Mouse (Mus musculus) neural tube, embryonic 15.5 days (tissue): ENCODE measurements at regions not wholly inside any gene's neighbourhood (a gene's known extent, or its start where the extent isn't known, plus 50 kb on each side); places are given as distances from the start of the nearest gene placed in this dataset.
A peak's percentile ranks its signal among the peaks of the same experiment; 100 is the strongest.
"Not testable (repeated sequence)": the region's sequence is repeated elsewhere in the genome, so short reads cannot be mapped to it uniquely, and the experiment has no call there.

ENCODE experiments used
- ATAC-seq: fragments of 200-750 bp; cut with Nextera tagmentation; 2 replicates; pipeline ENCODE4 v1.8.0; 2017; ENCODE audit warnings: mild to moderate bottlenecking, moderate TSS enrichment, moderate library complexity; ENCODE audit not compliant: low FRiP score
- H3K27ac ChIP-seq: fragments of 300-500 bp; sonication (generic); replicated peaks from 2 replicates; pipeline ENCODE4 v1.5.1; 2015; ENCODE audit warnings: mild to moderate bottlenecking, inconsistent platforms
- H3K27me3 ChIP-seq: fragments of 300-500 bp; sonication (generic); replicated peaks from 2 replicates; pipeline ENCODE4 v1.6.1; 2015; ENCODE audit warnings: inconsistent platforms
- H3K36me3 ChIP-seq: fragments of 300-500 bp; sonication (generic); 2 replicates; pipeline ENCODE4 v1.6.1; 2015; ENCODE audit warnings: inconsistent platforms
- H3K4me1 ChIP-seq: fragments of 300-500 bp; sonication (generic); 2 replicates; pipeline ENCODE4 v1.6.1; 2015; ENCODE audit warnings: inconsistent platforms
- H3K4me2 ChIP-seq: fragments of 300-500 bp; sonication (generic); 2 replicates; pipeline ENCODE4 v1.6.1; 2015; ENCODE audit warnings: inconsistent platforms, mild to moderate bottlenecking, moderate library complexity
- H3K4me3 ChIP-seq: fragments of 300-500 bp; sonication (generic); replicated peaks from 2 replicates; pipeline ENCODE4 v1.5.1; 2015; ENCODE audit warnings: mild to moderate bottlenecking, inconsistent platforms
- H3K9ac ChIP-seq: fragments of 300-500 bp; sonication (generic); replicated peaks from 2 replicates; pipeline ENCODE4 v1.6.1; 2015; ENCODE audit warnings: mild to moderate bottlenecking, inconsistent platforms
- H3K9me3 ChIP-seq: fragments of 300-500 bp; sonication (generic); replicated peaks from 2 replicates; pipeline ENCODE4 v1.6.1; 2016; ENCODE audit warnings: inconsistent platforms
- WGBS: fragments of 180-500 bp; shearing (Covaris S2); methylation state at CpG from one replicate; pipeline ENCODE4 v1.1.7; 2015; ENCODE audit warnings: mixed read lengths; 5-methylcytosine and 5-hydroxymethylcytosine counted together

DNA sequence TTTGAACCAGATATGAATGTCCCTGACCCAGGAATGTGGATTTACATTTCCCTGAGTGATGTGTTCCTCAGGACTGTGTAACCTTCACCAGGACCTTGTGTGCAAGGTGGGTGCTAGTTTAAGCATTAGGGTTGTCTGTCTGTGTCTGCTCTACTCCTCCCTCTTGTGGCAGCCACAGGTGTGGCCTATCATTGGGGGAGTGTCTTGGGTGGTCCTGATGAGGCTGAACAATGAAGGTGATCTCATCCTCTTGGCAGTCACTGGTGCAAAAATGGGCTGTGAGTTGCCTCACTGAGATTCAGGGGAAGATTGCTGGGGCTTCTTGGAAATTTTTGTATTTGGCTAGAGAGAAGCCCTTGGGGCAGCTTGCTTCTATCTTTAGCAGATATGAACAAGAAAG lies 179.4 kb upstream of the Ube2e1 start:
- H3K4me3 ChIP-seq = no peak overlapping the region
- no peak overlapping the region for H3K4me2 ChIP-seq
- no peaks in the 10 kb centered on the region for H3K9me3 ChIP-seq
- H3K36me3 ChIP-seq = no peaks in the 10 kb centered on the region
- no peaks in the 10 kb centered on the region for H3K4me1 ChIP-seq
- no peaks in the 10 kb centered on the region for H3K27me3 ChIP-seq
- no peak for ATAC-seq
- H3K9ac ChIP-seq = no peak overlapping the region
- H3K27ac ChIP-seq = no peak overlapping the region

DNA sequence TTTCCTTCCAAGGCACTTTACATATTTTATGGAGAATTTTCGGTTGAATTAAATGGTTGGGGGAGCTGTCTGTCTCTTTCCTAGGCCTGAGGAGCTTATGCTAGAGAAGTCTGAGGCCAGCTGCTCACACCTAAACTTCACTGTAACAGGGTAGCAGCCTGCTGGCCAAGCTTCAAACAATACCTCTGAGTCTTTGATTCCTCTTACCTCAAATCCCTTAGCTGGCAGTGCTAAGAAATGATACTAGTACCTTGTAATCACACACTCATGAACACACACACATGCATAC lies 176.6 kb upstream of the Ube2e1 start:
- no peak overlapping the region for H3K4me3 ChIP-seq
- 45% methylated on average over 1 of the region's 1 CpGs for WGBS
- H3K27me3 ChIP-seq = no peaks in the 10 kb centered on the region
- H3K27ac ChIP-seq = no peak overlapping the region
- no peaks in the 10 kb centered on the region for H3K4me1 ChIP-seq
- no peak overlapping the region for H3K4me2 ChIP-seq
- no peak overlapping the region for H3K9ac ChIP-seq
- no peaks in the 10 kb centered on the region for H3K36me3 ChIP-seq
- H3K9me3 ChIP-seq = no peaks in the 10 kb centered on the region
- no peak for ATAC-seq

DNA sequence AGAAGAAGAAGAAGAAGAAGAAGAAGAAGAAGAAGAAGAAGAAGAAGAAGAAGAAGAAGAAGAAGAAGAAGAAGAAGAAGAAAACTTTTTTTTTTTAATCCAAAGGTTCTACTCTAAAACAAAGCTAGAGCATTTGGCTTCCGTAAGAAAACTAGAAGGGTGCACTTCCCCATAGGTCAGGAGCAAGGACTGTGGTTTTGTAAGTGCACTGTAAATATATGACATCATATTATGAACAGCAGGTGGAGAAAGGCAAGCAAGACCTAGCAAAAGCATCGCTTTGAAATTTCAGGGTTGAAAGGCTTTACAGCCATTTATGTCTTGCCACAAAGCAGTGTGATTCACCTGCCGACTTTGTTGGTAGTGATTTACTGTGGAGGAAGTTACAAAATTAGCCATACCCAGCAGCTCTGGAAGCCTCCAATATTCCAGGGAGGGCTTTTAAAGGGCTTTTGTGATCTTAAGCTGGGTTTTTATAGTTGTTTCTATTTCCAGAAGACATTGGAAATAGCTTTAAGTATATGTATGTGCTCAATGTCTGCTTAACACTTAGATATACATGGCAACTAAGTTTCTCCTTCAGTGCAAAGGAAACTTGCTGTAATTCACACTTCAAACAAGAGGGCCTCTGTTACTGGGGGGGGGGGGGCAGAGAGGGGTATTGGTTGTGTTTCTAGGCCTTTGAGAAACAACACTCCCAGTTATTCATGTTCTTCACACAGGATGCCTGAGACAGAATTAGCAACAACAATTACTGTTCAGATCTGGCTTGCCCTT lies 176.1 kb upstream of the Ube2e1 start:
- H3K27ac ChIP-seq = no peak overlapping the region
- no peaks in the 10 kb centered on the region for H3K9me3 ChIP-seq
- 48% methylated on average over 3 of the region's 3 CpGs for WGBS
- H3K9ac ChIP-seq = no peak overlapping the region
- H3K4me1 ChIP-seq = no peaks in the 10 kb centered on the region
- ATAC-seq = no peak
- H3K36me3 ChIP-seq = no peaks in the 10 kb centered on the region
- H3K4me2 ChIP-seq = no peak overlapping the region
- H3K4me3 ChIP-seq = no peak overlapping the region
- no peaks in the 10 kb centered on the region for H3K27me3 ChIP-seq

DNA sequence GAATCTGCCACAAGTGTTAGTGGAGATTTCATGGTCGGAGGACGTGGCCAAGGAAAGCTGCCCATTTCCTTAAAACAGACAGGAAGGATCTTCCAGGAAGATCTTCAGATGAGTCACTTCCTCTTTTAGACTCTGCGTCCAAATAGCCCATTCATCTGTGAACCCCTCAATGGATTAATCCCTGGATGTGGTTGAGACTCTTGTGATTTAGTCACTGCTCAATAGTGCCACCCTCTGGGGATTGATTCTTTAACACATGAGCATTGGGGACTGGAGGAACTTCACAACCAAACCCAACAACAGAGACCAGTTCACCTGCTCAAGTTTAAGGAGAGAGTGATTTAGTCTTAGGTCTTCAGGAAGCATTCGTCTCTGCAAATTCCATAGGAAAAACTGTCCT lies 174.5 kb upstream of the Ube2e1 start:
- Histone ChIP-seq H3K4me1 (no peaks in the 10 kb centered on the region), H3K4me3 (no peak overlapping the region), H3K27me3 (no peaks in the 10 kb centered on the region), H3K36me3 (no peaks in the 10 kb centered on the region), H3K9me3 (no peaks in the 10 kb centered on the region), H3K9ac (no peak overlapping the region), H3K4me2 (no peak overlapping the region), H3K27ac (no peak overlapping the region)
- ATAC-seq = no peak
- WGBS = 77% methylated on average over 4 of the region's 4 CpGs

DNA sequence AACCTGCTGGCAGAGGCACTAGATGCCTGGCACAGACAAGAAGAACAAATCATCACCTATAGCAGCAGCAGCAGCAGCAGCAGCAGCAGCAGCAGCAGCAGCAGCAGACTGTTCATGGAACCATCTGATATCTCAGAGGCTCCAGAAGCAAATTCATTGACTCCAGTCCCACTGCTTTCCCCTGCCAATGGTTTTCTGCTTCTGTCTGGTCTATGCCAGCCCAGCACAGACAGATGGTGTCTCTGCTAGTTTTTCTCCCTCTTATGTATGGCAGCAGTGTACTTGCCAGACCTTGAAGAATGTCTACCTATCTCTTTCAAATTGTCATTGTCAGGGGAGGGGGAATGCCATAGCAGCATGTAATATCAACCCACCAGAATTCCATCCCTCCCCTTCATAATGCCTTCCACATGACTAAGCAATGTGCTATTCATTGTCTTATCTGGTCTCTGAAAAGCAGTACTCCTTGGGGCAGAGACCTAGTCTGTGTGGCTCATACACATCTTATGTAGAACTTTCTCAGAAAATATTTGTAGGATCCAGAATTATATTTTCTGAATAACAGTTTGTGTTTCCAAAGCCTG lies 168.7 kb upstream of the Ube2e1 start:
- H3K36me3 ChIP-seq = no peaks in the 10 kb centered on the region
- H3K9me3 ChIP-seq = no peaks in the 10 kb centered on the region
- H3K27ac ChIP-seq = no peak overlapping the region
- no peaks in the 10 kb centered on the region for H3K27me3 ChIP-seq
- no peak overlapping the region for H3K4me3 ChIP-seq
- 0 out of 2 replicates have a peak, but pooled peaks have one; percentile 46 for ATAC-seq
- no peak overlapping the region for H3K4me2 ChIP-seq
- no peak overlapping the region for H3K9ac ChIP-seq
- H3K4me1 ChIP-seq = no peaks in the 10 kb centered on the region

DNA sequence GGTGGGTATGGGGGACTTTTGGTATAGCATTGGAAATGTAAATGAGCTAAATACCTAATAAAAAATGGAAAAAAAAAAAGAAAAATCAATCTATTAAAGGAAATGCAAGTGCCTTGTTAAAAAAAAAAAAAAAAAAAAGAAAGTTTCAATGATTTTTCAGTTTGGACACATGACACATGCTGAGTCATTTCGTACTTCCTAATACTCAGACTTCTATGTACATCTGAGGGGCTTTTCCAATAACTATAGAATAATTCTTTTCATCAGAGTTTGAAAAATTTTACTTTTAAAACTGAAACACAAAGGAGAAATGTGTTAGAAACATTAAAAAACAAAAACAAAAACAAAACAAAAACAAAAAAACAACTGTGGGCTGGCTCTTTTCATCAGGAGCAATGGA lies 162.4 kb upstream of the Ube2e1 start:
- Histone ChIP-seq H3K9me3 (no peaks in the 10 kb centered on the region), H3K4me3 (no peak overlapping the region), H3K9ac (no peak overlapping the region), H3K4me2 (no peak overlapping the region), H3K36me3 (no peaks in the 10 kb centered on the region), H3K27ac (no peak overlapping the region), H3K4me1 (no peaks in the 10 kb centered on the region), H3K27me3 (no peaks in the 10 kb centered on the region)
- ATAC-seq = no peak
- 100% methylated on average over 1 of the region's 1 CpGs for WGBS

DNA sequence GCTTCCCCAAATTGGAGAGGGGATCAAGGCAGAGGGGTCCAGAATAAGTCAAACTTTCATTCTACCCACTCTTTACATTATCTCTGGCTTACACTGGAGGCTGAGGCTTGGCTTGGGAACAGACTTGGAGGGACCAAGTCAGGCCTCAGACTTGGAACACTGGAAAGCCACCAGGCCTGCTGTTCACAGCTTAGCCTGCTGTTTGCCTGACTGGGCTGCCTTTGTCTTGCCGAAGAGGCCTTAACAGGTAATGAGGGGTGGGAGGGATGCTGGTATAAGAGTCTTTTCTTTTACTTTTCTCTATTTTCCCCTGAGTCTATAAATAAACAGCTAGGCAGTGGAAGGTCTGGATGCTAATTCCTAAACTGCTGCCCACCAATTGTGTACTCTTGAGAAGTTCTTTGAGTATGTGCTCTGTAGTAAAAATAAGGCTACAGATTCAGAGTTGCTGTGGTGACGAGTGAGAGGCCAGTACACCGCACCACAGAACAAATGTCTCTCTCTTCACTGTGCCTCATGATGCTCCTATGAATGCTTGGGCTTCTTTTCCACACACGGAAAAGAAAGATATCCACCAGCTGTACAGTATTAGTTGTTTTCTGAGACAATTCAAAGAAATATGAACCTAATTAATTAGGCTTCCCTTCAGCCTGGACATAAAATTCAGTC lies 154.6 kb upstream of the Ube2e1 start:
- WGBS = 37% methylated on average over 4 of the region's 4 CpGs
- H3K36me3 ChIP-seq = no peaks in the 10 kb centered on the region
- peak; percentile 65 for ATAC-seq

DNA sequence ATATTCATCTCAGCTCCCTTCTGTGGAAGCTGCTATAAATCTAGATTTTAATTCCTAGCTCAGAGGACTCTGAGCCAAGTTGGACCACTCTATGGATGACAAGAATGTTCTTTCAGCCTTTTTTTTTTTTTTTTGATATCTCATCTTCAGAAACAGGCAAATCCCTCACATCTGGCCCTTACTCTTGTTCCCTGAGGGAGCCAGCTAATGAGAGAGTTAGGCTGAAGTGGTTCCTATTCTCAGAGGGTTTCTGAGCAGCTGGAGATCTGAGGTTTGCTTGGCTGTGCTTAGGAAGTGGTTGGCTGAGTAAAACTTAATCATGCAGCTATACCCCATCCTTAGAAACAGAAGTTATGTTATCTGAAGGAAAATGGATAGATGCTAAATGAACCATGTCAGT lies 153.9 kb upstream of the Ube2e1 start:
- H3K4me1 ChIP-seq = no peaks in the 10 kb centered on the region
- no peaks in the 10 kb centered on the region for H3K27me3 ChIP-seq
- no peak overlapping the region for H3K4me2 ChIP-seq
- H3K27ac ChIP-seq = no peak overlapping the region
- no peaks in the 10 kb centered on the region for H3K36me3 ChIP-seq
- no peak overlapping the region for H3K4me3 ChIP-seq
- no peaks in the 10 kb centered on the region for H3K9me3 ChIP-seq
- no peak for ATAC-seq
- H3K9ac ChIP-seq = no peak overlapping the region

More for the DNA sequence above, 154.6 kb upstream of the Ube2e1 start:
- H3K9ac ChIP-seq = no peak overlapping the region
- no peak overlapping the region for H3K4me2 ChIP-seq
- no peak overlapping the region for H3K4me3 ChIP-seq
- H3K4me1 ChIP-seq = no peaks in the 10 kb centered on the region
- no peak overlapping the region for H3K27ac ChIP-seq
- H3K27me3 ChIP-seq = no peaks in the 10 kb centered on the region
- H3K9me3 ChIP-seq = no peaks in the 10 kb centered on the region

DNA sequence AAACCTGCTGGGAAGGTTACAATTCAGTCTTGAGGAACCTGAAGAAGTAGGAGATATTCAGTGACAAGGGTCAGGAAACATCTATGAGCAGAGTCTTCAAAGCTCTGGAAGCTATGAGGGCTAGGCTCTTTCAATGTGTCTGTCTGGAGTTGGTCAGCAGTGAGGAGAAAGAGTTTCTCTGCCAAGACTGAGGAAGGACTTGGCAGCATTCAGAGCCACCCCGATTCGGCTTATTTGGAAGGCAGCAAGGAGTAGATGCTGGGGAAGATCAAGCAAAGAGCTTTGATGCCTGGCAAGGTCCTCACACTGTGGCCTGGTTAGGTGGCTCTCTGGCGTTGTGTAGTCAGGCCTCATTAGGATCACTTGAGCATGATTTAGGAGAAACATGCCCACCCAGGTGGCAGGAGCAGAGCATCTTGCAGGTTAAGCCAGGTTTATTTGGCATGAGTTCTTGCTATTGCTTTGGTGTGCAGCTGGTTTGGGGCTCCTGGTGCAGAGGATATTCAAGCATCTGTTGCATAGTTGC lies 145.2 kb upstream of the Ube2e1 start:
- Histone ChIP-seq H3K27me3 (no peaks in the 10 kb centered on the region), H3K9ac (no peak overlapping the region), H3K4me2 (no peak overlapping the region), H3K4me1 (no peaks in the 10 kb centered on the region), H3K4me3 (no peak overlapping the region), H3K9me3 (no peaks in the 10 kb centered on the region), H3K27ac (no peak overlapping the region), H3K36me3 (no peaks in the 10 kb centered on the region)
- no peak for ATAC-seq
- 88% methylated on average over 3 of the region's 3 CpGs for WGBS

DNA sequence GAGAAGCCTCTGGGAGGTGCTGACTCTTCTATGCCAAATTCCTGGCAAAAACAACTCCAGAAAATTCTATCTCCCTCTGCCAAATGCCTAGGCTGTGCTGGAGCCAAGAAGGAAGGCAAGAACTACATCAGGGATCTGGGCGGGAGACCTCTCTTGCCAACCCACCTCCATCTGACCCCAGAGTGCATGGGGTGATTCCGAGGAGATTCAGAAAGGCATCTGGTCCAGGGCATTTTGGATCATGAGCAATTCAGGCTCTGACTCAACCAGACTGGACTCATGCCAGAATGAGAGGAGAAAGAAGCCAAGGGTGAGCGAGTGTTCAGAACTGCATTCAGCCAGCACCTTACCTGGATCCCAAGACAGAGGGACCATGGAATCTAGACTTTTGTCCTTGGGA lies 137.0 kb upstream of the Ube2e1 start:
- no peaks in the 10 kb centered on the region for H3K9me3 ChIP-seq
- H3K4me2 ChIP-seq = no peak overlapping the region
- H3K4me1 ChIP-seq = no peaks in the 10 kb centered on the region
- H3K36me3 ChIP-seq = no peaks in the 10 kb centered on the region
- H3K9ac ChIP-seq = no peak overlapping the region
- H3K4me3 ChIP-seq = no peak overlapping the region
- no peak for ATAC-seq
- H3K27me3 ChIP-seq = no peaks in the 10 kb centered on the region
- H3K27ac ChIP-seq = no peak overlapping the region
- 78% methylated on average over 3 of the region's 3 CpGs for WGBS

DNA sequence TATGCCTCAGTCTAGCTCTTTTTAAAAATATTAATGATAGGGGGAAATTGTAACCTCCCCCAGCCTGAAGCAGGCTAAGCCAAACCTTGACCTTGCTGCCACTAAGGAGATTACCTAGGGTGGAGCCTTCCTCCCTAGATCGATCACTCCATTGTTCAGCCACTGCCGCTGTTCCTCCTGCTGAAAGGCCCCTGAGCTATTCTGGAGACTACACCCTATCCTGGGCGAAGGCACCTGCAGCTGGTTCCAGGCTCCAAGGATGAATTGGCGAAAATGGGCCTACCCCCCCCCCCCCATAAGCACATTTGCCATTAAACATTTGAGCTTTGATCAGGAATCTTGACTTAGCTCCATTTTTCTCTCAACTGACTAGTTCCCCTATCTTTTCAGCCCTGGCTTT lies 135.2 kb upstream of the Ube2e1 start:
- H3K27ac ChIP-seq, H3K9me3 ChIP-seq, H3K36me3 ChIP-seq, H3K4me2 ChIP-seq, H3K4me1 ChIP-seq, H3K27me3 ChIP-seq, H3K4me3 ChIP-seq, H3K9ac ChIP-seq, ATAC-seq: not testable (repeated sequence)
- 76% methylated on average over 4 of the region's 4 CpGs for WGBS

DNA sequence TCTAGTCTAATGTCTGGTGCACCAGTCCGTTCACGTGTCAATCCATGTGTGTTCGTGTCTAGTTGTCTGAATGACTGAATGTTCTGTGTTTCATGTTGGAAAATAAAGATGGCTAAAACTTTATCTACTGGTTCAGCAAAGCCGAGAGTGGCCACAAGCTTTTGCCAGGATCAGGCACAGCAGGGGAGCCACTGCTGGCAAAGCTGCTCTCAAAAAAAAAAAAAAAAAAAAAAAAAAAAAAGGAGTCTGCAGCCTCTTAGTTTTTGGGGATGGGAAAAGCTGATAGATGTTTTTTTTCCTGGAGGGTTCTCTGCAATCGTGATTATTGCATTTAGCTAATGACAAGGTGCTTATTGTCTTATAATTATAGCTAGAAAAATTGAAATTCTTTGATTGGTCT lies 132.5 kb upstream of the Ube2e1 start:
- not testable (repeated sequence) for H3K27me3 ChIP-seq, H3K4me2 ChIP-seq, H3K4me3 ChIP-seq, H3K4me1 ChIP-seq, H3K9me3 ChIP-seq, ATAC-seq, H3K36me3 ChIP-seq, H3K27ac ChIP-seq, H3K9ac ChIP-seq
- WGBS = 31% methylated on average over 5 of the region's 5 CpGs
